Mouse (Mus musculus) spleen, postnatal 10 days (tissue): ENCODE measurements around the gene Copz1.

Source experiments
- DNase-seq, 2 experiments: peaks; one replicate each; pipeline ENCODE4 v3.0.0; 2021 to 2022; ENCODE audit warnings: low spot score in 2 of 2

The Copz1 gene

DNA sequence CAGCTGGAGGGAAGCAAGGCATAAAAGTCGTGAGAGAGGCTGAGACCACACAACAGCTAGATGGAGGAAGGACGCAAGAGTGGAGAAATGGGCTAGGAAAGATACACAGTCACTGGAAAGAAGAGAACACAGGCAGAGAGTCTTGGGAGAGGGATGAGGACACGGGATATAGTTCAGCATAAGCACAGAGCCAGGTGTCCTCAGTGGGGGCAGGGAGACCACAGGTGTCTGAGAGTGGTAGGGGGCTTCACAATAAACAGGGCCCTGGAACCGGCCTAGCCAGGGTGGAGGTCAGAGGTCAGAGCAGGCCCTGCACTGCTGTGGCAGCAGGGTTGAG, 66.3 kb downstream of the Copz1 start:
- DNase-seq: no peak

DNA sequence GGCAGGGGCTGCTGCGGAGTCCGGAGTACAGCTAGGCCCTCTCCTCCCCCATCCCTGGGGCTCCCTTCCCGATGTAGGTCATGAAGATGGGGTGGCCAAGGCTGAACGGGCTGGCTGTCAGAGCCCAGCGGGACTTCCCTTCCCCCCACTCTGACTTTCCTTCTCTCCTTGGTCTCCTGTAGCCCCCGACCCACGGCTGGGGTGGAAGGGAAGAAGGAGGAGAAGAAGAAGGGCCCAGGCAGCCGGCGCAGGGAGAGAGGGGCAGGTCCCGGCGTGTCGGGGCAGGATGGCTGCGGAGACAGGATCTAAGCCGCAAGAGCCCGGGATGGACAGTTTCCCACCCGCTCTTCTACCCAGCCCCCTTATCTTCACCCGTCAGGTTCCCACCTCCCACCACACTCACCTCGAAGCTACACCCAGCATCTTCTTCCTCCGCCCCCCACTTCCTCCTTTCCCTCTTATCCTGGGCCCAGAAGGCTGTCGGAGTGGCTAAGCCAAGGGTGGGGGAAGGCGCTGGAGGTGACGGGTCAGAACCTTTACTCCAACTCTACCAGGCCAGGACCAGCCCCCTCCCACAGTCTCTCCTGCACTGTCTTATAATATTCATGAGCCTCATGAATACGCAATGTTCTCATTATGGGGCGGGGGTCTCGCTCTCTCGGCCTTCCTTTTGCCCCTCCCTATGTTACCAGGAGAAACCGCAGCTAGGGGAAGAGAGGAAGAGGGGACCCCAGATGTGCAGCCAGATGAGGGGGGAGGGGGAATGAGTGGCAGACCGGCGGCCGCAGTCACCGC, 66.8 kb downstream of the Copz1 start:
- DNase-seq: no peak

DNA sequence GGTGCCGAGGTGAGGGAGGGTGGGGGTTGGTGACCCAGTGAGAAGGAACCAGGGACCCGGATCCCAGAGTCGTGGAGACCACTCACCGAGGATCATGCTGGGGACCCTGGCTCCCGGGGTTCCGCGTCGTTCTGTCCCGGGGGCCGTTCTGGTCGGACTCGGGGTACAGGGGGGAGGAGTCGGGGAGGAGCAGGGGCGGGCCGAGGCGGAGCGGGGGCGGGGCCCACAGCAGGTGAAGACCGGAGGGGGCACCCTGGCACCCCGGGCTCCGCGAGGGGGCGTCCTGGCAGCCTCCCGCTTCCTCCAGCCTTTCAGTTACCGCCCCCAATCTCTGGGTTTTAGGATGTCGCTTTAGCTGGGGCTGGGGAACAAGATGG, 67.4 kb downstream of the Copz1 start, which contains the start of gene Zfp385a:
Zfp385a (minus strand) TSS at position 133 of the 377 bp plus-strand sequence.
- DNase-seq: peak; percentile 30 to 79

DNA sequence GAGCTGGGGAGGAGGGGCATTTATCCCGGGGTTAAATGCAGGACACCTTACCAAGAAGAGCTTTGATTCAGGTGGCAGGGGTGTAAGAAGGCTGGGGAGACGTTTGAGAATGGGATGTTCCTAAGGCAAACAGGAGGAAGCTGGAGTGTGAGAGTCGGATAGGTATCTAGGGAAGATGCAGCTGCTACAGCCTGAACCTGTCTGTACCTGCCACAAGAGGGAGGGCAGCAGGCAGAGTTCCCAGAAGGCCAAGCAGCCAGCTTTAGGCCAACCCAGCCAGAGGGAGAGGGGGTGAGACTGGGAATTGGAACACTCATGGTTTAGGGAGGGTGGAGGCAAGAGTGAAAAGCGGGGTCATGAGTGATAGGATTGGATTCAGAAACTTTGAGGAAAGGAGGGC, 68.3 kb downstream of the Copz1 start:
- no peak for DNase-seq

DNA sequence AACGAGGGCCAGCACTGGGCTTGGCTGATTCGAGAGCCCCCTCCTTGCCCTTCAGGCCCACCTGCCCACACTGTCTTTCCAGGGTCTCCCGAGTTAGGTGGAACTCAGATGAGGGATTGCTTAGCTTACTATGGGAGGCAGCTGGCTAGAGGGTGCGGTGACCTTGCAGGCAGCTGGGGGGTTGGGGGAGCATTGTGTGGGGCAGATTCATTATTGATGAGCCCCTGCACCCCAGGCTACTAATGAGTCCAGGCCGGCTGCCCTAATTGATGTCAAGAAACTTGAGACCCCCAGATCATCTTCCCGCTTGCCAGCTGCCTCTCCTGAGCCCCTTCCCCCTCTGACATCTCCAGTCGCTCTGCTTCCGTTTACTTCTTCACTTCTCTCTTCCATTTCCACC, 69.0 kb downstream of the Copz1 start:
- no peak for DNase-seq

DNA sequence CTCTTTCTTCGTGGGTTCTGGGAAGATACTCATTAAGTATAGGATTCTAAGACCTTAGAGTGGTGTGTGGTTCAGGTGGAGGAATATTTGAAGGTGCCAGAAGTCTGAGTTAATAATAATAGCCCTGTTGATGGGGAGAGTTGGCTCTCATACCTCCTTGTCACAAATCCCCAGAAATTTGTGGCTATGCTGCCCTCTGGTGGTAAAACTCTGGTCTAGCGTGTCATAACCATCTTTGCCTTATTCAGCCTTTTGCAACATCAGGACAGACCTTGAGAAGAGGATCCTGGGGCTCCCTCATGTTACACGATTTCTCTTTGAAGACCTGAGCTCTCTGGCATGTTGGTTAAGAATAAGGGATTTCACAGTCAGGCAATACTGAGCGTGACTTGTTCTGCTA, 69.9 kb downstream of the Copz1 start:
- DNase-seq: peak in 1 of 2 experiments; percentile 78

DNA sequence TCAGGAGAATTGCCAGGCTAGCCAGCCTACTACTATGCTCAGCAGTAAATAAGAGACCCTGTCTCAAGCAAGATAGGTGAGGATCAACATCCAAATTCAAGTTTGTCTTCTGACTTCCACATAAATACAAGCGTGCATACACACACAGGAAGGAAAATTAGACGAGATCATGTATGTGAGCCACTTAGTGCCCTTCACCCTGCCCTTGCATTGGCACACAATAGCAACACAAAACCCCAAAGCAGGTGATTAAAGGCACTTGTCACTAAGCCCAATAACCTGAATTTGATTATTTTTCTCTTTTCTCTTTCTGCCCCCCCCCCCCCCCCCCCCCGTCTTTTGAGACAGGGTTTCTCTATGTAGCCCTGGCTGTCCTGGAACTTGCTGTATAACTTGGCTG, 70.5 kb downstream of the Copz1 start:
- DNase-seq: no peak

DNA sequence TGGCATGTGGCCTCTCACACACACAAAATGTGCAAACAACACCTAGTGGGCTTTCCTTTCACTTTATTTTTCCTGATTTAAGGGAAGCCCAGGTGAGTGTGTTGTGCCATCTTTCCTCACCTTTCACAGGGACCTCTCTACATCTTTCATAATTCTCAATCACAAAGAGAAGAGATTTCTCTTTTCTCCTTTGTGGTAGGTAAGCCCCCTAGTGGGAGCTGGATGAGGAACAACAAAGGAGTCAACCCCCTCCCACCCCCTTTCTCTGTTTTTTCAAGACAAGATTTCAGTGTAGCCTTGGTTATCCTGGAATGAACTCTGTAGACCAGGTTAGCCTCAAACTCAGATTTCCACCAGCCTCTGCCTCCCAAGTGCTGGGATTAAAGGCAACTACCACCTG, 71.0 kb downstream of the Copz1 start:
- no peak for DNase-seq

DNA sequence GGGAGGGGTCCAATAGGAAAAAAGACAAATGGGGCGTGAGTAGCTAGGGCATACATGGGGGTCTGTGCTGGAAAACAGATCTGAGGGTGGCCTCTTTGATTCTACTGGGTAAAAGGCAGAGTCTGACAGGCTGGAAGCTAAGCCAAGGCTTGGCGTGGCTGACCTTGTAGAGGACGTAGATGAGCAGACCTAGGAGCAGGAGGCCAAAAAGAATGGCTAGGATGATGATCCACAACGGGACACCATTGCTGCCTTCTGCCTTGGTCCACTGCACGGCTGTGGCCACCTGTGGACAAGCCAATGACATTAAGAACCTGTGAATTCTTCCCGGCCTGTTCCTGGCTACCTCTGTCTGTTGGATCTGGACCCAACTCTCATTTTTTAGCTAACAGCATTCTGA, 73.3 kb downstream of the Copz1 start:
- DNase-seq: no peak

DNA sequence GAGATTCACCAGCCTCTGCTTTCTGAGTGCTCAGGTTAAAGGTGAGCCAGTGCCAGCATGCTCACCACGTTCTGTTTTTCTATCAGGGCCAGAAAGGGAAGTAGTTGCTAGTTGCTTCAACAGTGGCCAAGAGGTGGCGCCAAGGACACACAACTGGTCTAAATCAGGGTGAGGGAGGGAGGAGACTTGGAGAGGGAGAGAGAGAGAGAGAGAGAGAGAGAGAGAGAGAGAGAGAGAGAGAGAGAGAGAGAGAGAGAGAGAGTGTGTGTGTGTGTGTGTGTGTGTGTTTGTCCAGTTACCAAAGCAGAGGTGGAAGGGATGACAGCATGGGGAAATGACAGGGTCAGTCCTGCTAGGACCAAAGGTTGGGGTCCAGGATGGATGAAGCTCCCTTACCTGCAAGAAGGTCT, 74.8 kb downstream of the Copz1 start:
- peak in 1 of 2 experiments; percentile 79 for DNase-seq
